Mouse (Mus musculus) liver, adult 2 months (tissue): ENCODE results near the gene Gucy1a1.

Source experiments
- CTCF ChIP-seq: fragments of 200-500 bp; IDR thresholded peaks from 2 replicates; pipeline ENCODE4 v1.5.1; 2011; ENCODE audit warnings: low read depth, low read length, control low read depth
- POLR2A ChIP-seq: fragments of 200-500 bp; IDR thresholded peaks from 2 replicates; pipeline ENCODE4 v1.6.1; 2011; ENCODE audit warnings: low read length, control low read depth; ENCODE audit not compliant: insufficient read depth; ENCODE audit errors: extremely low read depth

GRCm38 (mm10) chr3:82046087-82046486, 99.5 kb downstream of the Gucy1a1 start:
- TF ChIP-seq POLR2A (no peak), CTCF (no peak)
